Mouse (Mus musculus): ENCODE results near the gene Hipk4.

GRCm38 (mm10) chr7:27475596-27475995 is 47.5 kb upstream of the Hipk4 start:
- no peak for TF ChIP-seq CTCF (conservative IDR thresholded peaks at IDR 0.05; ENCODE audit: insufficient read depth, insufficient read length, low read depth, low read length)
- no peak for TF ChIP-seq POLR2A (IDR thresholded peaks at IDR 0.05; ENCODE audit: low read depth, low read length)
